Mouse (Mus musculus): ENCODE data around the gene Meis1.

Gene Meis1

GRCm38 (mm10) chr11:18948600-18949295 is 70.0 kb downstream of the Meis1 start:
- DNase-seq (ENCODE audit: low spot score in 2 of 2) = no peak

GRCm38 (mm10) chr11:18947434-18947833 is 71.4 kb downstream of the Meis1 start:
- no peak for DNase-seq (ENCODE audit: low spot score in 2 of 2)

DNA sequence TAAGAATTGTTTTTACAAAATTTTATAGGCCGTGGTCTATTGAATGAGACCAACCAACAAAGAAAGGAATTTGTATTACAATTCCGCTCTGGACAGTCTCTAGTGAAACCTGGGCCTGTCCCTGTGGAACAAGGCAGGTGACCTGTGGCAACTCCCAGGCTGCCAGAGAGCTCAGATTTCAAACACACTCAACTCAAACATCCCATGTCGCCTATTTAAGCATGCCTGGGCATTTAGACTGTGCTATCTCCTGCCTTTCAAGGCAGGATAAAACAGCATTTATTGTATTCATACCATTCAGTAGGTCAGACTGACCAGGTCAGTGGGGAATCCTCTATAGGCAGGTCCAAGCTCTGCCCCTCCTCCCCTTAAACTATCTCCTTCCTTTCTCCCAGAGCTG is 73.0 kb downstream of the Meis1 start:
- no peak for DNase-seq (ENCODE audit: low spot score in 2 of 2)

DNA sequence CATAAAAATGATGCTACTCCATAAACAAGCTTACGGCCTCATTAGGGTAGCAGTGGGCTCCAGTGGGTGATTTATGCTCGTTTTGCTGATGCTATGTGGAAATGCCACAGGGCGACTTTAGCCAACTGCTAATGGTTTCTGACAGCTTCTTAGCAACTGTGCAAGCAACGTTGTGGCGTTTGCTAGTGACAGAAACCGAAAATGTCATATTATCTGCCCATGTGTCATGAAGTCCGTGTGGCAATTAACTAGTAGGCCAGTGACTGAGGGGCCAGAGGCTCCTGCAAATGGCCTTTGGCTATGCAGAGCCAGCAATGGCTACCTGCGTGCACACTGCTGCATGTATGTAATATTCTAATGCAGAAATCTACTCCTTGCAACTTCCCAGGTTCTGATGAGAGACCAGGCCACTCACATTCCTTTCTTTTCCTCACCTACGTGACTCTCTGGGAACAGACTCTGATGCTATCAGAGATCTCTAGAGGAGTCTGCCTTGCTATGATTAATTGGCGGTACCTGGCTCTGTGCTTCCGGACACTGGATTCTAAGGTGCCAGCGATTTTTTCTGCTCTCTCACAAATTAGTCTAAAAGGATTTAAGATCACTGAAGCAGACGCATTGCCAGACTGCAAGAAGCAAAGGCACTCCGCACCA is 73.7 kb downstream of the Meis1 start:
- DNase-seq (ENCODE audit: low spot score in 2 of 2) = no peak

- no peak for DNase-seq (ENCODE audit: low spot score in 2 of 2)
These were observed 74.6 kb downstream of the Meis1 start for GRCm38 (mm10) chr11:18944209-18944608.

- DNase-seq (ENCODE audit: low spot score in 2 of 2) = no peak
These were observed 75.8 kb downstream of the Meis1 start for GRCm38 (mm10) chr11:18942990-18943389.

- DNase-seq (ENCODE audit: low spot score in 2 of 2) = no peak
These were observed 77.9 kb downstream of the Meis1 start for GRCm38 (mm10) chr11:18940916-18941315.

DNA sequence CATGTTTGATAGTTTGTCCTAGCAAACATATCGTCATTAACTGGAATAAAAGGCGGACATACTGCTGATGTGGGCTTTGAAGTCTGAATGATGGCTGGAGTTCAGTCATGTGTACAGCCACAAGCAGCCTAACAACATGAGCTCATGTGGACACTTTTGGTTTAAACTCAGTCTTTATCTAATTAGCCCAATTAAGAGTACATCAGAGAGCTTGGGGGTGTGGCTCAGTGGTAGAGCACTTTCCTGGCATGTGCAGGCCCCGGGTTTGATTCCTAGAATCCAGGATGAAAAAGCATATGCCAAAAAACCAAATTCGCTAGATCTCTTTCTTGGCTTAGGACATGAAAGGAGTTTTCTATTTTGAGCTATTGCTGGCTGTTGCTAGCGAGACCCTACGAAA is 83.9 kb downstream of the Meis1 start:
- DNase-seq (ENCODE audit: low spot score in 2 of 2) = no peak

DNA sequence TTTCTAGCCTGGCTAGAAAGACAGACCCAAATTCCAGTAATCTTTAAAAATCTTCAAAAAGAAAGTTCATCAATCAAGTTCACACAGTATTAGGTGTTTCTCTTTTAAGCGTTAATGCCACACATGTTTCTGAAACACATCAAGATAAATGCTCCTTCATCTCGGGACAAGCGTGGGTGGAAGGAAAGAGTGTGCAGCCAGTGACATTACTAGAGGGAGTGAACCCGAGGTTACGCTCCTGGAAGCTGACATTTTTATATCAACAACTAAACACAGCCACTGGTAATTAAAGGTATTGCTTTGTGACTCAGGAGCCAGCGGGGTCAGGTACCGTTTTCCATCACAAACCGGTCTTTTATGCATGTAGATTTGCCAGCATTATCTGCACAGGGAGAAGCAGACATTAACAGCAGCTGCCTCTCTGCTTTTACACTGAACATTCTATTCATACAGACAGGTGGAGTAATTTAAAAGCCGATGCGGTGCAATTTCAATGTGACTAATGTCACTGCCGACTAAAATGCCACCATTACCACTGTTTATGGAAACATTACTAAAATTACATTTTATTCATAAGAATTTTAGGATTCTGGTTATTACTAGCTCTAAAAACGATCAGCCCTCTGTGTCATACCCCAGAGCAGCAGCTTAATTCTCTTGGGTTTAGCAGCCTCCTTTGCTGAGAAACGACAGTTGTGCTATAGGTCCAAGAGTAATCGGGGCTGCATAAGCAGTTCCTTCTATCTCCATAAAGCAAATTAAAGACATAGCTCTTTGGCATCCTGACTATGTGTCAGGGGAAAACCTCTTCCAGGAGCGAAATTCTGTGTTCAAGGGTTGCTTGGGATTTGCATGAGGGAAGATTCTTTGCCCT is 87.5 kb downstream of the Meis1 start:
- no peak for DNase-seq (ENCODE audit: low spot score in 2 of 2)

DNA sequence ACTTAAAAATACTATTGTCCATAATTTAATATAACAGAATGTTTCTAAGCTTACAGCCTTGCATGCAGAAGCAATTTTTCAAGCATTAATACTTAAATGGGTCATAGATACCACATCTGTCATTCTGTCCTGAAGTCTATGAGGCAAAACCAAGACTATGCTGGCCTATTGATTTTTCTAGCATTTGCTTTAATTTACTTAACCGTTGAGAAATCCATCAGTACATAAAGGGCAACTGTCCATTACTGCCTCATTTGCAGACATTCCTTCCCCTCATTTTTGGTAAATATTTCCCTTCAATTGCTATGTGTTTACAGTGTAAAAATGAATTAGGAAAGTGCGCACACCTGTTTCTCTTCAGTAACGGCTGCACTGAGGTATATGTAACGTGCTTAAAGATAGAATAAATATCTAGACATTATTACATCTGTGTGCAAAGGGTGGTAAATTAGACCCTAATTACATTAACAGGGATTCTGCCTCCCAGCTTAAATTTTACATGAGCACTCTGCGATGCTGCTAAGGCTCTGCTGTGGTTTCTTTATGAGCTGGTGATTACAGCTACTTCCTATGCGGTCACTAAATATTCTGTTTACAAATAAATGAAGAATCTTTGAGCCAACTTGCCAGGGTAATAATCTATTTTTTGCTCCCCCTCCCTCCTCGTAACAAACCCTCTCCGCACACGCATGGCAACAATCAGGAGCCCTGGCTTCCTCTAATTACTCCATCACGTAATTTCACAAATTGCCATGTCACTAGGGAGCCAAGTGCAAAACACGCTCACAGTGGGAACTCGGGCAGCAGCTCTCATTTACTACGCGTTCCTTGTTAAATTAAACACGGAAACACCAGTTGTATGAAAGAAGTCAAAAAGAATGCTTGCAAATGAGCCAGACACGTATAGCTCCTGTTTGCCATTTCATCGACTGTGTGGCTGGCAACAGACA is 88.7 kb downstream of the Meis1 start:
- no peak for DNase-seq (ENCODE audit: low spot score in 2 of 2)

DNA sequence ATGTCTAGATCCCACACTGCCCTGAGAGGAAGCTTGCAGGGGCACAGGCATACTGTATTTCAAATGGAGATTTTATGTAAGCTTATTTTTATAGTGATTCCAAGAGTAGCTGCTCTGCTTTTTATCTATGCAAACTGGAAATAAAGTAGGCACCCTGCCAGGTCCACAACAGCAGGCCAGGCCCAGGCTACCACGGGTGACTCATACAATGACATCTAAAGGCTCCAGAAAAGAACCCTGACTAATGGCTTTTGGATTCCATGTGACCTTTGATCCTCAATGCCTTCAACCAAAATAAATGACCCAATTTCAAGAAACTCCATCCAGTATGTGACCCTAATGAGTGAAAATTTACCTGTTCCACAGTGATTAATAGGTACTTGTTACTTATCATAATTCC is 91.4 kb downstream of the Meis1 start:
- no peak for DNase-seq (ENCODE audit: low spot score in 2 of 2)

GRCm38 (mm10) chr11:18926798-18927197 is 92.0 kb downstream of the Meis1 start:
- DNase-seq (ENCODE audit: low spot score in 2 of 2) = no peak

- DNase-seq (ENCODE audit: low spot score in 2 of 2) = no peak
These were observed 94.0 kb downstream of the Meis1 start for GRCm38 (mm10) chr11:18924583-18925334.

GRCm38 (mm10) chr11:18923274-18923673 is 95.5 kb downstream of the Meis1 start:
- no peak for DNase-seq (ENCODE audit: low spot score in 2 of 2)

GRCm38 (mm10) chr11:18920651-18921050 is 98.1 kb downstream of the Meis1 start:
- no peak for DNase-seq (ENCODE audit: low spot score in 2 of 2)

GRCm38 (mm10) chr11:18919162-18919762 is 99.5 kb downstream of the Meis1 start:
- no peak for DNase-seq (ENCODE audit: low spot score in 2 of 2)

- DNase-seq (ENCODE audit: low spot score in 2 of 2) = no peak
These were observed 100.9 kb downstream of the Meis1 start for GRCm38 (mm10) chr11:18917887-18918286.

DNA sequence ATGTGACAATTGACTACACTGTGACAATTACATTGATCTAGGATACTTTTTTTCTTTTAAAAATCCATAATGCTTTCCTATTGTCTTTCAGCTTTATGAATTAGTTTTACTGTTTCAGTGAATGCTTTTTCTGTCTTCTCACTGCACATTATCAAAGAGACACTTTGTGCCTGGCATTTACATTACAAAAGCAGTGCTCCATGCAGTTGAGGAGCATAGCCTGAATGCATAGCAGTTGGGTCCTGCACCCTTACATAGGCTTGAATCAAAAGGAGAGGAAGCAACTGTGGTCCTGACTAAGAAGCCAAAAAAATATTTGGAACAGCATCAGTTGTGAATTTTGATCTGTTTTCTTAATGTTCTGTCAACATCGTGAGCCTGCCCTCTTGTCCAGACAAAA is 105.5 kb downstream of the Meis1 start:
- DNase-seq (ENCODE audit: low spot score in 2 of 2) = no peak

DNA sequence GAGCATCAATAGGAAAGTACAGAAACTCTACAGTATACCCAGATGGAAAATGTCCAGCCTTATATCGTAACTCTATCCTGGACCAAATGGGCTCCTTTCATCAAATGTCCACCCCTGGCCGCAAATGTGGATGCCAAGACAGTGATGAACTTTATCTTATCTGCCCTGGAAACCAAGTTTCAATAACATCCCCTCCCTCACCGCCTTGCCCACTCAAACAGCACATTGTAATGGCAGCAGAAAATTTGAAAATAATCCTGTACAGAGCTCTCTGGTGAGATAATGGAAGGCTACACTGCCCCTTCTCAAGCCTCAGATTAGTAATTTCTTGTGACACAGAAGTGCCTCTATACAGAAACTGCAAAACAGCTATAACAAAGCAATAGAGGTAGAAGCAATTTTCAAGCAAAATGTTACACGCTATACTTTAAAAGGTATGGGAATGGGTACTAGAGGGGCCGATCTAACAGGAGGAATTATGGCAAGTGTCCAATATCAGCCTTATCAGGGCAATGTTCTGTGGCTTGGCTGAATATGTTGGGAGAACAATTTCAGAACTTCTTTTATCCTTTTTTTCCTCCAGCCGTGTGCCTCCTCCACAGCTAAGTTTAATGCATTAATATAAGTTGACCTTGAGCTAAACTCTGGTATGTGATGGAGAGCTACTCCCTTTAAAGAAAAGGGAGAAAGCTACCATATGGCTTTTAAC is 106.3 kb downstream of the Meis1 start:
- DNase-seq (ENCODE audit: low spot score in 2 of 2) = no peak

DNA sequence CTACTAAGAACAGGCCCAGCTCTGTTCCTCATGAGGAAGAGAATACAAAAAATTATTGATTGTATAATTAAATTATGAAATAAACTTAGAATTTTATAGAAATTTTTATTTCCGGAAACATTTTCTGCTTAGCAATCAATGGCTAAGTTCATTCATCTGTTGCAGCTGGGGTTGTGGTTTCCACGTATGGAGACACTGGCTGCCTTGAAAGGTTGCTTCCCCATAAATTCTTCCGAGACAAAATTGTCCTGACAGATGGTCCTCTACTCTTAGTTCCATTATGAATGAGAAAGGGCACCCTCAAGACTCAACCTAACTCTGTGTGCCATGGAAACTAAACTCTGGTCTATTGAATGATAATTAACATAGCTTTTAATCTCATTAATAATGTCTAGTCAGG is 111.9 kb downstream of the Meis1 start:
- DNase-seq (ENCODE audit: low spot score in 2 of 2) = no peak

Data from cerebellum, postnatal 4 days (tissue).